ENCODE assay signal across 22 mouse cellular contexts in genomic region chr6:116031052-116031451, GRCm38 (mm10). TPM values are rescaled to one million over a fixed set of nuclear protein-coding genes. Genes with fewer than 3 reads are reported as not detected.
A peak's percentile ranks its signal among the peaks of the same experiment; 100 is the strongest.
DNase-seq lines count a peak whose midpoint lies in the region; ATAC-seq and TF ChIP-seq lines count a peak whose summit lies in the region.
"Had no signal": no experiment of that assay in that cellular context is flagged by ENCODE, and none has a peak within 500 bp of the region (broad histone marks: within the 10 kb centered on the region; RNA-seq: fewer than 3 reads in every experiment).

No protein-coding gene starts in this region.

- no peak overlapping the region for H3K4me2 ChIP-seq in liver, embryonic 12.5 days
- H3K4me2 ChIP-seq in liver, embryonic 14.5 days (ENCODE audit: low read depth) = no peak overlapping the region
- H3K4me2 ChIP-seq in hindbrain, embryonic 13.5 days = no peak overlapping the region
- H3K4me2 ChIP-seq: embryonic facial prominence, embryonic 12.5 days; forebrain, embryonic 13.5 days; forebrain, embryonic 15.5 days had no signal

- H3K79me2 ChIP-seq in MEL (ENCODE audit: control insufficient read depth, insufficient read depth, low read length, poor library complexity) = no peaks in the 10 kb centered on the region

- no peak for TF ChIP-seq POLR2A in MEL (IDR thresholded peaks at IDR 0.05; ENCODE audit: control insufficient read depth in 1 of 2, insufficient read depth in 1 of 2, low read depth in 1 of 2, low read length in 2 of 2, poor library complexity in 1 of 2)

- no peak overlapping the region for H3K4me3 ChIP-seq in MEL (ENCODE audit: control insufficient read depth in 1 of 2, insufficient read depth in 1 of 2, low read depth in 2 of 2, low read length in 2 of 2)
- no peak overlapping the region for H3K4me3 ChIP-seq in liver, embryonic 12.5 days
- H3K4me3 ChIP-seq in liver, embryonic 14.5 days (ENCODE audit: insufficient read depth in 1 of 2, low read depth in 2 of 2, low read length in 2 of 2) = no peak overlapping the region
- no peak overlapping the region for H3K4me3 ChIP-seq in hindbrain, embryonic 13.5 days
- H3K4me3 ChIP-seq in layer of hippocampus, adult 2 months = no peak overlapping the region
- H3K4me3 ChIP-seq: embryonic facial prominence, embryonic 10.5 days; embryonic facial prominence, embryonic 12.5 days; forebrain, embryonic 13.5 days; forebrain, embryonic 15.5 days had no signal

- peak; percentile 73 to 82 for TF ChIP-seq EP300 in MEL (IDR thresholded peaks at IDR 0.05; ENCODE audit: low read depth in 1 of 2, low read length in 2 of 2)
- 0 out of 2 replicates have a peak, but pooled peaks have one; percentile 32 for TF ChIP-seq EP300 in liver, embryonic 14.5 days (IDR thresholded peaks at IDR 0.05; ENCODE audit: low read depth)

- peak; percentile 68; the same call in 1 of the 2 replicates for ATAC-seq in liver, embryonic 12.5 days
- peak; percentile 61; the same call in 1 of the 2 replicates for ATAC-seq in liver, embryonic 14.5 days (ENCODE audit: insufficient read depth)
- ATAC-seq in megakaryocyte progenitor cell, adult 5-6 weeks (replicated peaks; ENCODE audit: poor library complexity) = peak; percentile 85
- ATAC-seq in hindbrain, embryonic 13.5 days (ENCODE audit: low FRiP score) = no peak
- ATAC-seq: activated CD4-positive, CD25-positive, alpha-beta regulatory T cell, adult 4 months; forebrain, embryonic 13.5 days; forebrain, embryonic 15.5 days; Patski had no signal

- WGBS in liver, embryonic 12.5 days (ENCODE audit: insufficient replicate concordance) = 41% methylated on average over 5 of the region's 5 CpGs
- 28% methylated on average over 5 of the region's 5 CpGs for WGBS in liver, embryonic 14.5 days (ENCODE audit: insufficient replicate concordance)
- 95% methylated on average over 5 of the region's 5 CpGs for WGBS in hindbrain, embryonic 13.5 days

- peaks cover 0 to 7% of the 10 kb centered on the region in 2 experiments; a peak in 2 of 4 replicates for H3K36me3 ChIP-seq in MEL (ENCODE audit: control insufficient read depth in 1 of 2, insufficient read depth in 2 of 2, low read length in 2 of 2)
- no peaks in the 10 kb centered on the region for H3K36me3 ChIP-seq in liver, embryonic 12.5 days
- no peaks in the 10 kb centered on the region for H3K36me3 ChIP-seq in liver, embryonic 14.5 days (replicated peaks; ENCODE audit: control insufficient read depth, insufficient read depth, low read depth)
- peaks cover 8% of the 10 kb centered on the region; the same call in 1 of the 2 replicates for H3K36me3 ChIP-seq in hindbrain, embryonic 13.5 days
- H3K36me3 ChIP-seq: forebrain, embryonic 15.5 days had no signal

- peak overlapping the region; percentile 30; the same call in 1 of the 2 replicates for H3K27ac ChIP-seq in MEL (ENCODE audit: control insufficient read depth, low read depth, low read length)
- H3K27ac ChIP-seq in liver, embryonic 12.5 days = no peak overlapping the region
- no peak overlapping the region for H3K27ac ChIP-seq in liver, embryonic 14.5 days
- H3K27ac ChIP-seq in hindbrain, embryonic 13.5 days = no peak overlapping the region
- H3K27ac ChIP-seq in layer of hippocampus, adult 2 months = no peak overlapping the region
- H3K27ac ChIP-seq: embryonic facial prominence, embryonic 10.5 days; embryonic facial prominence, embryonic 12.5 days; forebrain, embryonic 13.5 days; forebrain, embryonic 15.5 days had no signal

- no peaks in the 10 kb centered on the region for H3K9me3 ChIP-seq in MEL (replicated peaks; ENCODE audit: insufficient read depth, low read length)
- H3K9me3 ChIP-seq in liver, embryonic 12.5 days (replicated peaks) = no peaks in the 10 kb centered on the region
- no peaks in the 10 kb centered on the region for H3K9me3 ChIP-seq in liver, embryonic 14.5 days (ENCODE audit: control insufficient read depth, low read length)
- H3K9me3 ChIP-seq in hindbrain, embryonic 13.5 days = no peaks in the 10 kb centered on the region
- H3K9me3 ChIP-seq: embryonic facial prominence, embryonic 10.5 days; embryonic facial prominence, embryonic 12.5 days; forebrain, embryonic 13.5 days; forebrain, embryonic 15.5 days had no signal

- TF ChIP-seq CTCF in MEL (IDR thresholded peaks at IDR 0.05 in 2 of 3, conservative IDR thresholded peaks at IDR 0.05 in 1 of 3; ENCODE audit: control insufficient read depth in 1 of 3, insufficient read depth in 1 of 3, low read depth in 2 of 3, low read length in 3 of 3, poor library complexity in 1 of 3, severe bottlenecking in 1 of 3) = no peak
- no peak for TF ChIP-seq CTCF in liver, embryonic 14.5 days (IDR thresholded peaks at IDR 0.05; ENCODE audit: low read depth)
- TF ChIP-seq CTCF in layer of hippocampus, adult 2 months (conservative IDR thresholded peaks at IDR 0.05) = no peak

- H3K9ac ChIP-seq in MEL (ENCODE audit: control insufficient read depth, low read depth, low read length, poor library complexity, severe bottlenecking) = no peak overlapping the region
- no peak overlapping the region for H3K9ac ChIP-seq in liver, embryonic 12.5 days
- no peak overlapping the region for H3K9ac ChIP-seq in liver, embryonic 14.5 days (replicated peaks)
- H3K9ac ChIP-seq in hindbrain, embryonic 13.5 days = no peak overlapping the region
- H3K9ac ChIP-seq: embryonic facial prominence, embryonic 12.5 days; forebrain, embryonic 13.5 days; forebrain, embryonic 15.5 days had no signal

- H3K27me3 ChIP-seq in MEL (ENCODE audit: control insufficient read depth in 1 of 2, insufficient read depth in 2 of 2, low read length in 2 of 2) = no peaks in the 10 kb centered on the region
- no peaks in the 10 kb centered on the region for H3K27me3 ChIP-seq in liver, embryonic 12.5 days (replicated peaks)
- H3K27me3 ChIP-seq in liver, embryonic 14.5 days (ENCODE audit: control insufficient read depth, insufficient read depth, low read length) = no peaks in the 10 kb centered on the region
- no peaks in the 10 kb centered on the region for H3K27me3 ChIP-seq in hindbrain, embryonic 13.5 days
- H3K27me3 ChIP-seq: embryonic facial prominence, embryonic 12.5 days; forebrain, embryonic 13.5 days; forebrain, embryonic 15.5 days; Patski had no signal

- H3K4me1 ChIP-seq in MEL (ENCODE audit: control insufficient read depth in 1 of 2, insufficient read depth in 2 of 2, low read length in 2 of 2) = peaks cover 5 to 8% of the 10 kb centered on the region in 2 experiments
- 0 out of 2 replicates have a peak, but pooled peaks cover 10% of the 10 kb centered on the region for H3K4me1 ChIP-seq in liver, embryonic 12.5 days
- no peaks in the 10 kb centered on the region; a peak in 1 of 4 replicates for H3K4me1 ChIP-seq in liver, embryonic 14.5 days (replicated peaks; ENCODE audit: control insufficient read depth in 2 of 2, insufficient read depth in 2 of 2, low read length in 1 of 2)
- no peaks in the 10 kb centered on the region for H3K4me1 ChIP-seq in hindbrain, embryonic 13.5 days (replicated peaks)
- H3K4me1 ChIP-seq: embryonic facial prominence, embryonic 10.5 days; embryonic facial prominence, embryonic 12.5 days; forebrain, embryonic 13.5 days; forebrain, embryonic 15.5 days had no signal

- DNase-seq in MEL (ENCODE audit: low read depth, low spot score) = peak; percentile 51
- no peak for DNase-seq in liver, embryonic 14.5 days (ENCODE audit: low read depth in 3 of 3, low spot score in 3 of 3)
- no peak for DNase-seq in thymus, adult 18-20 months
- no peak for DNase-seq in layer of hippocampus, adult 2 months (ENCODE audit: low spot score in 2 of 2)
- DNase-seq in kidney, postnatal 25 days = no peak
- DNase-seq: adrenal gland, adult 8-10 months; adrenal gland, postnatal 14 days; adrenal gland, postnatal 36 days; cerebellum, adult 11-12 months; cerebellum, adult 2 months; cerebellum, adult 9-10 months; cerebellum, postnatal 10 days; cerebellum, postnatal 25 days had no signal

- TF ChIP-seq RAD21 in MEL (IDR thresholded peaks at IDR 0.05; ENCODE audit: low read depth, low read length) = no peak

TF ChIP-seq in MEL, 35 proteins besides CTCF, POLR2A, EP300 and RAD21:
- TF ChIP-seq MYB (IDR thresholded peaks at IDR 0.05; ENCODE audit: low read depth, low read length) (peak; percentile 28; the same call in 1 of the 2 replicates), ZC3H11A (IDR thresholded peaks at IDR 0.05; ENCODE audit: low read depth, low read length) (no peak), ETS1 (IDR thresholded peaks at IDR 0.05; ENCODE audit: low read depth, low read length) (0 out of 2 replicates have a peak, but pooled peaks have one; percentile 14), TCF12 (IDR thresholded peaks at IDR 0.05; ENCODE audit: low read depth, low read length) (peak; percentile 59; the same call in 1 of the 2 replicates), GATA1 (IDR thresholded peaks at IDR 0.05; ENCODE audit: low read depth, low read length) (peak; percentile 57; the same call in 1 of the 2 replicates), ZNF384 (IDR thresholded peaks at IDR 0.05; ENCODE audit: low read depth, low read length) (peak; percentile 79)
TF ChIP-seq in MEL: peak in this region for 5.

RNA-seq across cellular contexts. Expression of gene Plxnd1, which starts 36.2 kb away (rescaled TPM):
- 4.8 and 6.6 TPM in 2 replicates for total RNA-seq in MEL (2012; rRNA removed)
- 10 to 100 TPM in 1 of 2 experiments, not detected in 1; 19.2 TPM for polyA plus RNA-seq in MEL (2012; ENCODE audit: insufficient read depth in 1 of 2, insufficient read length in 2 of 2, low read depth in 1 of 2, low replicate concordance in 2 of 2, missing spikeins in 1 of 2)
- polyA plus RNA-seq in liver, embryonic 12.5 days (2016; fragmentation: Nextera tagmentation; extraction: Ambion mirVana) = 16.2 TPM in 2 replicates
- polyA plus RNA-seq in liver, embryonic 14.5 days (2012; rRNA removed) = 7.5 and 13.0 TPM in 2 replicates
- 6.4 and 7.6 TPM in 2 replicates for polyA plus RNA-seq in liver, embryonic 14.5 days (2014; fragmentation: Nextera tagmentation; extraction: Ambion mirVana)
- total RNA-seq in megakaryocyte progenitor cell, adult 5-6 weeks (2015) = 51.5 and 70.9 TPM in 2 replicates
- 33.9 and 43.9 TPM in 2 replicates for total RNA-seq in megakaryocyte progenitor cell, adult 5-6 weeks (2017)
- polyA plus RNA-seq in hindbrain, embryonic 13.5 days (2015; fragmentation: Nextera tagmentation; extraction: Ambion mirVana) = 9.1 and 11.3 TPM in 2 replicates
- total RNA-seq in layer of hippocampus, adult 2 months (2021) = 10 to 100 TPM; 16.6 to 24.4 TPM
